Mouse (Mus musculus) layer of hippocampus, adult 8-10 months (tissue): ENCODE data around the gene Lrrc75b. TPM values are rescaled to one million over a fixed set of nuclear protein-coding genes. Genes with fewer than 3 reads are reported as not detected.
A peak's percentile ranks its signal among the peaks of the same experiment; 100 is the strongest.
"Not testable (repeated sequence)": the region's sequence is repeated elsewhere in the genome, so short reads cannot be mapped to it uniquely, and the experiment has no call there.

Experiments
- DNase-seq, 2 experiments: peaks; one replicate each; pipeline ENCODE4 v3.0.0; 2022; ENCODE audit warnings: low spot score in 2 of 2
- total RNA-seq, 4 experiments: library from RNA; stranded (reverse); gene quantifications; 2 replicates each; pipeline ENCODE4 v1.2.4; 2022

Lrrc75b gene
- total RNA-seq, 4 experiments from 2014 or later, result 9.5 to 16.9 (median 12.0) TPM

DNA sequence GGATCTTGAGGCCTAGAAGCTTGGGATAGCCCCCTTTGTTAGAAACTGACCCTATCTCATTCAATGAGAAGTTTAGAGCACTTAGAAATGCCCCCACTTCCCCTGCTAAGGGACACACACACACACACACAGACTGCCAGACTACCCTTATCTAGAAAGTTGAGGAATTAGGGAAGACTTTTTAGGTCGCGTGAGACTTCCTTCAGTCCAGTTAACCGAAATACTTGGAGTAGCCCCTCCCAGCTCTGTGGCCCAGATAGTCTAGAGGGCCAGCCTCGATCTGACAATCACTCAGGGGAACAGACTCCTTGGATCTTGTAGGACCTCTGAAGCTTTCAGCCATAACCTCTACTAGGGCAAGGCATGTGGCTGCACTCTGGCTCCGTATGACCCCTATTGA lies 7.9 kb upstream of the Lrrc75b start:
- no peak for DNase-seq

DNA sequence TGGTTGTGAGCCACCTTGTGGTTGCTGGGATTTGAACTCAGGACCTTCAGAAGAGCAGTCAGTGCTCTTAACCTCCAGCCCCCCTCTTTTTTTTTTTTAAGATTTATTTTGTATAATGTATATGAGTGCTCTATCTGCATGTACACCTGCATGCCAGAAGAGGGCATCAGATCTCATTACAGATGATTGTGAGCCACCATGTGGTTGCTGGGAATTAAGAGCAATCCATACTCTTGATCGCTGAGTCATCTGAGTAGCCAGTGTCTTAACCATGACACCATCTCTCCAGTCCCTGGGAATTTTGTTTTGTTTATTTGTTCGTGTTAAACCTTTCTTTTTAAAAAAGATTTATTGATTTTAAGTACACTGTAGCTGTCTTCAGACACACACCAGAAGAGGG lies 6.6 kb upstream of the Lrrc75b start:
- not testable (repeated sequence) for DNase-seq

DNA sequence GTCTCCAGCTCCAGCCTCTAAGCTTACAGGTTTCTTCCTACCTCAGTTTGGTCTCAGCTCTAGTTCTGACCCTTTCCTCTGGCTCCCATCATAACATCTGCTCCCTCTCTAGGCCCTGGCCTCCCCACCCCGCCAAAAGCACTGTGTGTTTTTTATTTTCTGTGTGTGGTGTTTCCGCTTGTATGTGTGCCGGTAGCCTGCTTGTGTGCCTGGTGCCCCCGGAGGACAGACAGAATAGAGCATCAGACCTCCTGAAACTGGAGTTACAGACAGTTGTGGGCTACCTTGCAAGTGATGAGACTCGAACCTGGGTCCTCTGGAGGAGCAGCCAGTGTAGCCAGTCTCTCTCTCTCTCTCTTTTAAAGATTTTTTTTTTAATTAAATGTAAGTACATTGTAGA lies 6.2 kb upstream of the Lrrc75b start:
- no peak for DNase-seq

DNA sequence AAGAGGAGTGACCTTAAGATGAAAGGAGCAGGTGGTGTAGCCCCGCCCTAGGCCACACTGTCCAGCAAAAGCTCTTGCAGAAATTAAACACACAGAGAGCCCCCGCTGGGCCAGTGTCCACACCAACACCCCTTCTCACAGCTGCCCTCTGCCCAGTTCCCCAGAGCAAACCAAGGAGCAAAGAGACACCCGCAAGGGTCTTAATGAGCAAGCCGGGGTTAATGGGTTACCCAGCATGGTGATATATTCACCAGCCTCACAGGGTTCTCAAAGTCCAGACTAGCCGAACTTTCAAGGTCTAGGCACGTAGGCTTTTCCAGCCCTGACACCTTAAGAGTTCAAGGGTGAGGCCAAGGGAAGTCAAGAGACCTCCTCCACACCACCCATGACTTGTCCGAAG lies 5.8 kb upstream of the Lrrc75b start:
- no peak for DNase-seq

DNA sequence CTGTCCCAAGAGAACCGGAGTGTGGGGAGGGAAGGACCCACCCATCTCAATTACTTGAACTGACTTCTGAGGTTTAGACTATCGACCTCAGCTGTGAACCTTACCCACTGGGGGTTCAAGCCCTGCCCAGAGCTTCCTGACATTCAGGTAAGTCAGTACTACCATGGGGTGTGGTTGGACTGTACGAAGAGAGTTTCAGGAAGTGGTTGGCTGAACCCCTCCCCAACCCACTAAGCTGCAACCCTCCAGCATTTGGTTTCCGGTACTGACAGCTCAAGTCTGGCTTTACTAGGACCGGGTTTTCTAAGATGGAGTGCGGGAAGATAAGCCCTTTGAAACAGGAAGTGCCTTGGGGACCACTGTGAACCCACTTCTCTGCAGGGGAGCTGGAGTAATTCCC lies 5.3 kb upstream of the Lrrc75b start:
- DNase-seq, result no peak

DNA sequence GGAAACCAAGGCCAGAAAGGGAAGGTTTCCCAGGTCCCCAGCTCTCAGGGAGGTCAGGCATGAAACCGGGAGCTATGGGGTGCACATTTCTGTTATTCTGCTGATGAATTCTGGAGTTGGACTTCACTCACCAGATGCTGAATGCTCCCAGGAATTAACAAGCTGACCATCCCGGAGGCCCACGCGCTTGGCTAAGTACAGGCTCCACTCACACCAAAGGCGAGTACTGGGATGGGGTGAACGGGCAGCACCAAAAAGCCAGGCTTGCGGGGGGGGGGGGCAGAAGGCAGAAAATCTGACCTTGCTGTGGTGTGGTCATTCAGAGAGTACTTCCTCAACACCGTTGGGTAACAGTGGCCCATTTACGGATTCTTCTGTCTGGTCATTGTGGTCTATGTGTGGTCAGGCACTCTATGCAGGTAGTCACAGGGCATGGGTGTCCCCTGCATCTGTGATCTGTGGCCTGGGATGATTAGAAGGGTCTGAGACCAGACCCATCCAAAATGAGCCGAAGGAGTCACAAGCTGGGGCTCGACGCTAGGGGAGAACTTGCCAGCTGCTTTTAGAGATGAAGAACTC lies 4.6 kb upstream of the Lrrc75b start:
- no peak for DNase-seq

DNA sequence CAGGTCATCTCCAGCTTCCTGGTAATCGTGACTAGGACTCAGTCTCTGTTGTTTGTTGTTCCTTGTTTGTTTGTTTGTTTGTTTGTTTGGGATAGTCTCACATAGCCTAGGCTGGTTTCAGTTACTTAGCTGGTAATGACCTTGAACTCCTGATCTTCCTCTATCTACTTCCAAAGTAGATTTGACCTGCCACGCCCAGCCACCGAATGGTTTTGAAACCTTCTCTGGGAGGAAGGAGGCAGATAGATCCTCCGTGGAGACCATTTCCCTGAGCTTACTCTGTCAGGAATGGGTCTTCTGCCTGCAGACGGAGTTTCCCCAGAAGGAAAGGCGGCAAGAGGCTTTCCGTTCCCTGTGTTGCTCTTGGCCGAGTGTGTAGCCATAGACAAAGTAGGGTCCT lies 2.5 kb upstream of the Lrrc75b start:
- DNase-seq, result no peak

DNA sequence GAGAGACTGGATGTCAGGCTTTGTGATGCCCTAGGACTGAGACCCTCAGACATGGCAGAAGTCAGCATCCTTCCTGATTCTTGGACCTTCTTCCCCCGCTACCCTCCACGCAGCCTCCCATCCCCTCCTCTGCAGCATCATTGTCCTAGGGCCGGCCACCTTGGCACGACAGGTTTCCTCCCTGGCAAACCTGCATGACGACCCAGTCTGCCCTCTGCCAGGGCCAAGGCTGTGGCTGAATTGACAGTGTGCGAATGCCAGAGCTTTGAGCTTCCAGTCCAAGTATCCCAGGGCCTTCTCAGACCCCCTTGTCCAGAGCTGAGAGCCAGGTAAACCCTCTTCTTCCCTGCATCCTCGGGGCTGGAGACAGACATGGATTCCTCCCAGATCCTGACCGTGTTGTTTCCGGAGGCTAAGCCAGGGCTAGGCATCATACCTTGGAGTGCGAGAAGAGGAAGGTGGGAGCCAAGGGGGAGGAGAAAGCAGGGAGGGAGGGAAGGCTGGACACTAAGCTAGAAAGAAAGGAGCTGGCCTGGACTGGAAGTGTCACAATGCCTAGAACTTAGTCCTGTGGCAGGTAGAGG lies 1.0 kb upstream of the Lrrc75b start, which contains the start of gene Ggt1:
Gene Ggt1 (plus strand): TSS at position 534 of the 584 bp plus-strand sequence.
- DNase-seq, result no peak

DNA sequence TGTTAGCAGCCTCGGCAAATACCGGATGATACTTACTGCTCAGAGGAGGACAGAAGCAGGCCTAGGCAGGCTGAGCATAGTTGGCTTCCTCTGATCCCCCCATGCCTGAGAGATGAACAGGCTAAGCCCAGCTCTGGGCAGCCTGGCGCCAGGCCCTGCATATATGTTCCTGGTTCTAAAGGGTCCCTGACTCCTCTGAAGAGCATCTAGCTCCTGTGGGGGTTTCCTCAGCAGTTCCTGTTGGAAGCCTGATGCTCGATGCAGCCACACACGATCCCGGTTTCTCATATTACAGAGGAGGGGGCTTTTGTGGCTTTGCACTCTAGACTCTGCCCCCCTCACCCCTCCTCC lies 394 bp upstream of the Lrrc75b start:
- no peak for DNase-seq

DNA sequence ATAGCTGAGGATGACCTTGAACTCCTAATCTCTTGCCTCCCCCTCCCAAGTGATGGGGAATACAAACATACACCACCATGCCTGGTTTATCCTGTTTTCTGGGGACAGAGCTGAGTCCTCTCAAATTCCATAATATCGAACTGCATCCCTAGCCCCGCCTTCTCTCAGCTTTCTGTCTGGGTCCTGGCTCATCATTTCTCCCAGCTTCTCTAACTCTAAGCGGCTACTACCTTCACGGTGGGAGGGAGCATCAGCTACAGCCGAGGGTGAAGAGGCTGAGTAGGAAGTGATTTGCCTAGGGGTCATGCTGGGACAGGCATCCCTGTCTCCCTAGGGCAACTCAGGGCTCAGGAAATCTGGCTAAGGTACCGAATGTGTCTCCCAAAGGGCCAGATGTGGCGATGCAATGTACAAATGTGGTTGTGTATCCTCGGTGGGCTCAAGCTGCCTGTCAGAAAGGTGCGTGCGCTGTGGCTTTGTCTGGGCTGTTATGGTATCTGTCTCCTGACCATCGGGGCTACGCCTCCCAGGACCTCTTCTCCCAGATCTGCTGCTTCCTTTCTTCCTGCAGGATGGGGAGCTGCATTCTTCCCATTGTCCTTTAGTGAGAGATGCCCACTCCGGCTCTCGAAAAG lies 972 bp downstream of the Lrrc75b start:
- DNase-seq, result no peak

DNA sequence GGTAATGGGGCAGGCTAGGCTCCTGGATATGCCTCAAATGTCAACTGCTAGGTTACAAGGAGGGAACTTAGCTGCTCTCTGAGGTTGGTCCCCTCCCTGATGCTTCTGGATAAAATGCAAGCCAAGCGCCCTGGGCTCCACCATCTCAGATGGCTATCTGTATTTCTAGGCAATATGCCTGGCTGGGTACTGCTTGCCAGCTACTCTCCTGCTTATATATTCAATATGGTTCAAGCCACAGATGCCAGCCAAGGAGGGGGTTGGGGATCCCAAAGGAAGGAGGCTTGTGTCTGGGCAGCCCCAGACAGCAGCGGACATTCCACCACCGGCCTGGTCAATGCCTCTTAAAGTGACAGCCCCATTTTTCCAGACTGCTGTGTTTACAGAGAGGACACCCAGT lies 1.6 kb downstream of the Lrrc75b start:
- DNase-seq, result peak in 1 of 2 experiments; percentile 24

DNA sequence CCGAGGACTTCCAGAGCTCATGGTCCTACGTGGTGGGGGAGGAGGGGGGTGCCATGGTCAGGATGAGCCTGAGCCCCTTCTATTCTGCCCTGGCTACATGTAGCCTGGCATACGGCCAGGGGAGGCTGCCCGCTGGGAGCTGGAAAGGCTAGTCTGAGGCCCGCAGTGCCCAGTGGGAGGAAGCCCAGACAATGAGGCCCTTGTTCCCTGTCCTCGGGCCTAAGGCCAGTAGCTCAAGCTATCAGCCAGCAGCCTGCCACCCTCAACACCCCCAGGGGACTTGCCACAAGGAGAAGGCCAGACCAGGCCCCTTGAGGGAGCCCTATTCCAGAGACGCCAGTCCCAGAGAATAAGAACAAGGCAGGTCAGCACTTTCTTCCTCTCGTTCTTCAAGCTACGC lies 4.1 kb downstream of the Lrrc75b start:
- peak; percentile 83 to 90 for DNase-seq

DNA sequence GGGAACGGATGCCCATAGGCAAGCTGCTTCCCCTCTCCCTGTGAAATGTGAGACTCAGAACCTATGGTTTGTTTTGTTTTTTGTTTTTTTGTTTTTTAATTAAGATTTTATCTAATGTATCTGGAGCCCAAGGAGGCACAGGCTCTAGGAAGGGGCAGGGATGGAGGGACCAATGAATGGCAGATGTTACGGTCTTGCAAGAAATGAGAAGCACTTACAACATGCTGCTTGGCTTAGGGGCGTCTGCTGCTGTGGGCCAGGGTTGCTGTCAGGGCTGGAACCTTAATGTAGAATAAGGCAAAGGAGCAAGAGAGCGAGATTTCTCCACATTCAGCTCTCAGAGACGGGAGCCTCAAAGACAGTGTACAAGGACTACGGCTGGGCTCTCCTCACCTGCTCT lies 4.6 kb downstream of the Lrrc75b start:
- DNase-seq, result no peak

DNA sequence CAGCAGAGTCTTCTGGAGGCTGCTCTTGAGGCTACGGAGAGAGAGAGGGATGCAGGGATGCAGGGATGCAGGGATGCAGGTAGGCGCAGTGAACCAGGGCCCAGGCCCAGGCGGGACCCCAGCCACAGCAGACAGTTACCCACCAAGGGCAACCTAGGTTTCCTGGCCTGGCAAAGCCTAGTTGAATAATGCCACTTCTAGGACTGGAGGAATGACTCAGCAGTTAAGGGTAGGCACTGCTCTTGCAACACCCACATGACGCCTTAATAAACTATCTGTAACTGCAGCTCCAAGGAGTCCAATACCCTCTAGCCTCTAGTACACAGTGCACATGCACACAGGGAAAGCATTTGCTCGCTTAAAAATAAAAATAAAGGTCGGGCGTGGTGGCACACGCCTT lies 6.0 kb downstream of the Lrrc75b start:
- DNase-seq, result no peak

DNA sequence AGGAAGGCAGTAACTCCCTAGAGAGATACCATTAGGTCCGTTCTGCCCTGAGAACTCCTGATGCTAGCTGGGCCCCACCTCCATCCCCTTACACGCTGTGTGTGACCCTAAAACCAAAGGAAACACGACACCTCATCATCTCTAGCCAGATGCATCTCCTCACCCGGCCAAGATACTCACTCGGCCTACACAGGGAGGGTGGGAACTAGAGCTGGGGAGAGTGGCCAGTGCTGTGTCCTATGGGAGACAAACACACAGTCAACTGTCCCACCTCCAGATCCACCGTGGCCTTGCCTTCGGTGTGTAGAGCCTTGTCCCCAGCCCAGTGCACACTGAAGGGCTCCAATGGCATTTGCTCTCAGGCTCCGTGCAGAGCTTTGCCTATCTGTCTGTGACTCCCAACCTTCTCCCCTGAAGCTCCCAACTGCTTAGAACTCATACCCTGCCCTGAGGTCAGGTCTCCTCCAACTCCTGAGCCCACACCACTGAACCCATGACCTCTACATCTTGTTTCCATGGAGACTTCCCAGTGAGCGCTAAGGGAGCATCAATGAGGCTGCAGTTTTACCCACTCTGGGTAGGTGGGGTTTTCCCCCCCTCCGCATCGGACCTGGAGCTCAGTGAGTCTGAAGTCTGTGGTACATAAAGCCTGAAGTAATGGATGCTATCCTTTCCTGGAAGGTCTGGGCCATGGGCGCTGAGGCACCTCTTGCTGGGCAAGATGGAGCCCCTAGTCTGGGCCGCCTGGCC lies 7.3 kb downstream of the Lrrc75b start:
- DNase-seq, result no peak

DNA sequence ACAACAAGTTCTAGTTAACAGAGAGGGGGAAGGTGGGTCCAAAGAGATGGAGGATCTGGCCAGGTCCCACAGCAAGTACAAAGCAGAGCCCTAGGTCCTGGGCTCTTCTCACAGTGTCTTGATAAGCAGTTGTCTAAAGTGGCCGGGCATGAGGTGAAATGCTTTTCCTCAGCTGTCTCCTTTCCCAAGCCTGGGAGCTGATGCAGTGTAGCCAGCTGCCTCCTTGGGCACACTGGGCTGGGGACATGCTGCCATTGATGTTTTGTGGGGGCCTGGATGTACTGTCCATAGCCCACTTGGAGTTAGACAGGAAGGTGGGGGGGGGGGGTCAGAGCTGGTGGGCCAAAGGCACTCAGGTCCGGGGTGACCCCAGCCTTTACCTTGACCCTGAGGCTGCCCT lies 8.0 kb downstream of the Lrrc75b start:
- DNase-seq, result no peak

DNA sequence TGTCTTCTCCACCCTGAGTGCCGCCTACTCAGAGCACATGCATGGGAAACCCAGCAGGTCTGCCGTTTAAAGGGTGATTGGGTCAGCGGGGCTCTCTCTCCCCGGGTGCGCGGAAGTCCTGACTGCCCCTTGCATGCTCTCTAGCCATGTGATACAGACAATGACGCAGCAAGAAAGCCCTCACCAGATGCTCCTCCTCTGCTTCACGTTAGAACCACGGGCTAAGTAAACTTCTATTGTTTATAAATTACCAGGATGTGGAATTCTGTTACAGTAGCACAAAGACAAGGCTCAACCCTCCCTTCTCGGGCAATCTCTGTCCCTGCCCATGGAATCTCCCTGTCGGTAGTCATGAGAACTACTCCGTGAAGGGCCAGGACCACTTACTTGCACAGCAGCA lies 9.0 kb downstream of the Lrrc75b start:
- no peak for DNase-seq

DNA sequence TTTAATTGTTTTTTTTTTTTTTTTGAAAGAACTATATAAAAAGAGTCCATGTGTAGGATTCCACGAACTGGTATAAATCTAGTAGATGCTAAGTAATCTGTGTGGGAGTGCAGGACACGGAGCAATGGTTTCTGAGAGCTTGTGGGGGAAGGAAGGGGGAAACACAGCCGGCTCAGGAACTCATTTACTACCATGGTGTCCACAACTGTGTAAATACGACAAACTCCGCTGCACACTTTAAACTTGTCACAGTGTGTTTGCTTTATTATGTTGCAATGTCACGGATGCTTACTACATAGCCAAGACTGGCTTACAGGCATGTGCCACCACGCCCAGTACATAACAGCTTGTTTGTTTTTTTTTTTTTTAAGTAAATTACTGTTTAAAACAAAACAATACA lies 10.2 kb downstream of the Lrrc75b start:
- DNase-seq, result no peak

DNA sequence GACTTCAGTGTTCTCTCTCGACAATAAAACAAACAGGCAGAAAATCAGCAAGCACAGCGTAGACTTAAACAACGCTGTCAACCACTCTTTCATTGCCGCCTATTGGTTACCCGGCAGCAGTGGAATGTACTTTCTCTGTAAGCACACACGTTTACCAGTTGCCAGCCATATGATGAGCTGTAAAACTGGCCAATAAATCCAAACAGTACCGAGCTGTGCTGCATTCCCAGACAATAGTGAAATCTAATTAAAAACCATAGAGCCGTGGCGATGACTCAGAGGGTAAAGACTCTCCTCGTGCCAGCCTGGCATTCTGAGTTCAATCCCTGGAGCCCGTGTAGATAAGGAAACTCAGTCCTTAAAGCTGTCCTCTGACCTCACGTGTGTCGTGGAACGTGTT lies 11.6 kb downstream of the Lrrc75b start:
- DNase-seq, result no peak

DNA sequence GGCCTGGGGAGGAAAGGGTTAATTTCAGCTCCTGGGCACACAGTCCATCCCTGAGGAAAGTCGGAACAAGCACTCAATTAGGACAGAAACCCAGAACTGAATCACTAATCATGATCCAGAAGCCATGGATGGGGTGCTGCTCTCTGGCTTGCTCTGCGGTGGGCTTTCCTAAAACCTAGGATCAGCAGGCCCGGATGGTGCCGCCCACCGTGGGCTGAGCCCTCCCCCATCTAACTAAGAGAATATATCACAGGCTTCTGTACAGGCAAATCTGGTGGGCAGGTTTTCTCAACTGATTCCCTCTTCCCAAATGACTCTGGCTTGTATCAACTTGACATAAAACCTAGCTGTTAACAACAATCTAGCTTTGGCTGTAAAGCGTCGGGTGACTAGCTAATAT lies 12.2 kb downstream of the Lrrc75b start:
- no peak for DNase-seq

DNA sequence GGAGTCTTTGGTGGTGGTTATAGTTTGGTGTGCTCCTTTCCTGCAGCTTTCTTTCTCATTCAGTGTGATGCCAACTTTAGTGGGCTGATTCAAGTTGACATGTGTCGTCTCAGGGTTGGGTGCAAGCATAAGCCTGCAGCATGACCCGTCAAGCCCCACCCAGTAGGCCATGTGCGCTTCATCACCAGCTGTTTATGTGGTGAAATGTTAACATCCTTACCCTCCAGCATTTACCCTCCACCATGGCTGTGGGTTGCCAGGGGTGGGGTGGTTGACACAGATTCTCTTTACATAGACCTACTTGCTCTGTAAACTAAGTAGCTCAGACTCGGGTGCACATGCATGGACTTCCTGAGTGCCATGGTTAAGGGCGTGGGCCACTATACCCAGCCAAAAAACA lies 24.0 kb downstream of the Lrrc75b start:
- no peak for DNase-seq

DNA sequence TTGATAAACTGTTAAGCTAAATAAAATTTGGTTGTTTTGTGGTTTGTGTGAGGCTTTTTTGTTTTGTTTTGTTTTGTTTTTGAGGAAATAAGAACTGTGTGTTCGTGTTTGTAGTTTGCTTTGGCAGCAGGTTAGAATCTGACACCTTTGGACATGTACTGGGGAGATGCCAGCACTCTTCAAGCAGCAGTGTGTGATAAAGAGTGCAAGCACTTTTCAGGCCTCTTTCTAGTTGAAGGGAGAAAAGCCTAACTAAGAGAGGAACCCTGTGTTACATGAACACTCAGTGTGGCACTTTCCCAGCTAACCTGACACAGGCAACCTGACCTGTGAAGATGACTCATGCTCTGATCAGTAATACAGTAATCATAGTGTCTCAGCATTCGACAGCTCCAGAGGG lies 24.7 kb downstream of the Lrrc75b start:
- no peak for DNase-seq

DNA sequence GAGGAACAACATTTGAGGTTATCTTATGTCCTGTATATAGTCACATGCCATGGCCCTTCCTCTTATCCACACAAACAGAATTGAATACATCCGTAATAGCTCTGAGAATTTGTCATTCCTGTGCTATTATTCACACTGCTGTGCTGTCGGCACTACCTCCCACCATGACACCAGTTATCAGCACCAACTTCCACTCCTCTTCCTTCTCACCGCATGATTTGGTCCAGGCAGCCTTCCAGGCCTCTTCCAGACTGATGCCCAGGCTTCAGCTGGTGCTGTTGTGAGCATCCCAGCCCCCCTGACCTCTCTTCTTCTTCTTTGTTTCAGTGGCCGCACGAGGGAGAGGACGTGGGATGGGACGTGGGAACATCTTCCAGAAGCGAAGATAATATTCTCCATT lies 25.2 kb downstream of the Lrrc75b start:
- no peak for DNase-seq
